Mouse (Mus musculus): ENCODE data around the gene Thap12. TPM values are rescaled to one million over a fixed set of nuclear protein-coding genes. Genes with fewer than 3 reads are reported as not detected.

Gene Thap12
- 27.5 and 29.1 TPM in 2 replicates for polyA plus RNA-seq (2015; fragmentation: Nextera tagmentation; extraction: Ambion mirVana)

DNA sequence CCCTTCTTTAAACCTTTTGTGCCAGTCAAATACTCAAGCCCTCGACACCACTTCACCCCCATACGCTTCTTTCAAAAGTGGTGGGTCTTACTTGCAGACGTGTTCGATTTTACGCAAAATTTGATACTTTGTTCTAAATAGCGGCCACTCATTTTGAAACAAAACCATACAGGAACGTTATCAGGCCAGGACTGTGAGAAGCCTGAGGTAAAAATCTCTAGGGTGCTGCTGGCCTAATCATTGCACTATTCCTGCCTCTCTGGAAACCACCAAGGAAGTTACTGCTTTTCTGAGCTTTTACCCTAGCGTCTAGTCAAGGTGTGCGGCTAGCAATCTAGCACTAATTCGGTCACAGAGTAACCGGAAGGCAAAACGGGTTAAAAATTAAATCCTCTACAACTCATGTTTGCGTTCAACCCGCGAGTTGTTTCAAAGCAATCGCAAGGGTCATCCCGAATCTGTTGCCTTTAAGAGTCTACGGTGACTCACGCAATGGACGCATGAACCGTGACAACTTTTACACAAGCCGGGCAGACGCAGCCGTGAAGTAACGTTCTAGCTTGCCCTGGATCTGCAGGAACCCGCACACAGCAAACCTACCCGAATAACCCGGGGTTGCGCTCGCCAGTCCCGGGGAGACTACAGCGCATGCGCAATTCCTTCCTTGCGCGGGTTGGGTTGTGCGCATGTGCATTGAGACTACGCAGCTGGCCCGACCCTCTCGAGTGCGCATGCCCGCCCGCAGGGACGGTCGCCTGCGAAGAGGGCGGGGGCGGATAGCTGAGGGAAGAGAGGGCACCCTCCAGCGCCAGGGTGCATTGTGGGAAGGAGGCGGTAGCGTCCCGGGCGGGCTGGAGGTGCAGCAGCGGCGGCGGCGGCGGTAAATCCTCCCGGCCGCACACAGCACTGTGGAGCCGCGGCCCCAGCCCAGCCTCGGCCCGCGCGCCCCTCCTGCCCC is at the start of gene Thap12:
TSS of gene Thap12 (plus strand) at position 821 of the 958 bp plus-strand sequence.

DNA sequence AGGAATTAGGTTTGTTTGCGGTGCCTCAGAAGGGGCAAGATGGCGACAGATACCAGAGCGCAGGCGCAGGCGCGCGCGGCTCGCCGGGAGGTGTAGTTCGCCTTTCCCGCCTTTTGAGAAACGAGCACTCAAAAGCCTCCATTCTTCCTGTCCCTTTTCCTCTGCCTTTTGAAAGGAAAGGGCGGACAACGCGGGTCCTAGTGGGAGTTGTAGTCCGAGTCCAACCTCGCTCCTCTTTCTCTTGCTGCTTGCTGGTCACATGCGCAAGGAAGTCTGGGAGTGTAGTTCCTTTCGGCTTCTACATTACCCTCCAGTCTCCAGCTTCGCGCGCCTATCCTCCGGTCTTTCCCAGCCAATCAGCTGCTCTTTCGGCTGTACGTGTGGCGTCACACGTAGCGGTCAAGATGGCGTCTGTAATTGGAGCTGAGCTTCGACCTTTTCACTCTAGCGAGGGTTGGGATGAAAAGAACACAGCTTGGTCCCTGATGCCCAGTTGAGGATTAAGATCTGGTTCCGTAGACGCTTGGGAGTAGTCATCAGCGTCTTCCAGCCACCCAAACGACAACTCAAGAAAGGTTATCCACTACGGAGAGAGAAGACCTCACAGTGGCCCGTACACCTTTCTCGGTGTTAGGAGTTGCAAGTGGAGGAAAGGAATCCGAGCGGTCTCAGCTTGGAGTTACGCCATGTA is 46.2 kb upstream of the Thap12 start, which contains the start of gene Emsy:
TSS of gene Emsy (minus strand) at position 253 of the 691 bp plus-strand sequence.

Other genes with a start within 250 kb of the Thap12 start
- gene Lrrc32, start 213.8 kb upstream of the Thap12 start, polyA plus RNA-seq (2015; fragmentation: Nextera tagmentation; extraction: Ambion mirVana), result 5.2 and 5.6 TPM in 2 replicates
- 9.1 and 9.8 TPM in 2 replicates for gene Emsy, start 46.3 kb upstream of the Thap12 start, polyA plus RNA-seq (2015; fragmentation: Nextera tagmentation; extraction: Ambion mirVana)
- 14.0 and 15.8 TPM in 2 replicates for gene Wnt11, start 132.0 kb downstream of the Thap12 start, polyA plus RNA-seq (2015; fragmentation: Nextera tagmentation; extraction: Ambion mirVana)